Mouse (Mus musculus) kidney, postnatal 14 days (tissue): Measurements from ENCODE around the gene Kansl1l.
"Not testable (repeated sequence)": the region's sequence is repeated elsewhere in the genome, so short reads cannot be mapped to it uniquely, and the experiment has no call there.

Source experiments
- DNase-seq: peaks from one replicate; pipeline ENCODE4 v3.0.0; 2022; ENCODE audit warnings: mixed read lengths

The Kansl1l gene

DNA sequence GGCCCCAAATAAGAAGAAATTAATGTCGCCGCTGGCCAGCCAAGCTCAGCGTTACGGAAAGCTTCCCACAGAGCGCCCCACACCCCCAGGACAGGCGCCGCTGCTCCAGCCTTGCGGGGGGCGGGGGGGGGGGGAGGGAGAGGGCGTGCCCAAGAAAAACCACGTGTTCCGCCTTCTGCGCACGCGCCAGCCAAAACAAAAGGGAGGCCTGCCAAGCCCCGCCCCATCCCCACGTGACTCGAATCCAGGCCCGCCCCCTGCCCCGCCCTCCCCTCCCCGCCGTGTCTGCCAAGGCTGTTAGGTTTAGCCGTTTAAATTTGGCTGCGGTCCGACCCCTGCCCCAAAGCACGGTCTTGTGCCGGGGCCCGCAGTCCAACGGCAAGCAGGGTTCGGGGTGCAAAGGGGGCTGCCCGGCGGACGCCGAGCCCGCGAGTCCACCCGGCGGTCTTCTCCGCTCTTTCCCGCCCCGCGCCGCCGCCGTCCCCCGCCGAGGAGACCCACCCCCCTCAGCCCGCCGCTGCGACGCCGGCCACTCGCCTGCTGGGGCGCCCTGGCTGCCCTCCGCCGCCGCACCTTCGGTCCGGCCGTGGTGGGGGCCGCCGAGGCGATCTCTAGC lies 417 bp downstream of the Kansl1l start:
- peak; percentile 96 for DNase-seq

DNA sequence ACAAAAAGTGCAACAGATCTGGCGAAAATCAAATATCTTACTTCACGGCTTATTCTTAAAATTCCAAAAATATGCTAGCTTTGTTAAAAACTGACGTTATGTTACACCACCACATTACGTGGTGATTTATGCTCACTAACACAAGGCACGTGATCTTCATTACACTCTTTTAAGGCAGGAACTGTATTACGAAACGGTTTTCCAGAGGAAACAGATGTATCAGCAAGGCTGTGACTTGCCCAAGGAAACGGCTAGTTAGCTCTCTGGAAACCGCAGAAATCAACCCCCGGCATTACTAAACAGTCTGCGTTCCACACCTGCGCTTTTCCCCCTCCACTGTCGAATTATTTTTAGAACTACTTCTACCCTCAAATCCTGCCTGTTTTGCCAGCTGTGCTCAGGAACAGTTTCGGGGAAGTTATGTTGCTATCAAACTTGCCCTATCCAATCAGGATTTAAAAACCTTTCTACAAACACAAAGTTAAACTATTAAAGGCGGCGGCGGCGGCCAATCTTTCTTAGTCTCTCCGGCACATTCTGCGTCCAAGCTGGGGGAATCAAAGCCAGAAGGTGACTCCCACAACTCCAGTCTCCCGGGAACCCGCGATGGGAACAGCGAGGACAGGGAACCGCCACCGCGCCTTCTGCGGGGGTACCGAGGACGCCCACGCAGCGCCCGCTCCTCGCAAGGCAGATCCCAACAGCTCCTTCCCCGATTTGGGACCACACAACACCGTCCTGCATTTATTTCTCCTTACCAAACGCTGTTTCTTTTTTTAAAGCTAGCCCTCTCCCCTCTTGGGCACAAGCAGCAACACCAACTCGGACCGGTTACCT lies 1.2 kb downstream of the Kansl1l start:
- DNase-seq, result peak; percentile 73

DNA sequence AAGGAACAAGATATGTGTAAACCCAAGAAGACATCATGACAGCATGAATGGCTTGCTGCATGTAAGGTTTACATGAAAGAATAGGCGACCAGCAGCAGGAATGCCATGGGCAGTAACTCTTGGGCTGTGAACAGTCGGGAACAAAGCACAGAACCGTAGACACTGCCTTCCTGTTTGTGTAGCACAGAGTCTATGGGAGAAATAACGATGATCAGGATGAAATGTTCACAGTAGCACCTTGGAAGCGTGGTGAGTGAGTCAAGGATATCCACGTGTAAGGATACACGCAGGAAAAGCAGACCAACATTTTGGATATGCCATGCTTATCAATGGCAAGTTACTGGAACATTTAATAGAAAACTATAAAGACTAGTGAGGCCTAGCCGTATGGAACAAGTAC lies 2.6 kb downstream of the Kansl1l start:
- no peak for DNase-seq

DNA sequence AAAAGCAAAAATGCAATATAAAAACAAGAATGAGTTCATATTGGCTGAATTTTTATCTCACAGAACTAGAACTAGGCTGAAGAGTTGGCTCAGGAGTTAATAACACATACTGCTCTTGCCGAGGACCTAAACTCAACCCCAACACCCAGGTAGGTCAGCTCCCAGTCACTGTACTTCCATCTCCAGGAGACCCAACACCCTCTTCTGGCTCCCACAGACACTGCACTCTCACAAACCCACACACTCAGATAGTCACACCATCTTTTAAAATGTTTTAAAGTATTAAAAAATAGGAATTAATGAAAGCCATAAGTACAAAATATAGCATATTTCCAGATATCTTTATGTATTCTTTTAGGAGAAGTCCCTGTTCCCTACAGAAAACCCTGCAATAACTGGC lies 4.2 kb downstream of the Kansl1l start:
- no peak for DNase-seq

DNA sequence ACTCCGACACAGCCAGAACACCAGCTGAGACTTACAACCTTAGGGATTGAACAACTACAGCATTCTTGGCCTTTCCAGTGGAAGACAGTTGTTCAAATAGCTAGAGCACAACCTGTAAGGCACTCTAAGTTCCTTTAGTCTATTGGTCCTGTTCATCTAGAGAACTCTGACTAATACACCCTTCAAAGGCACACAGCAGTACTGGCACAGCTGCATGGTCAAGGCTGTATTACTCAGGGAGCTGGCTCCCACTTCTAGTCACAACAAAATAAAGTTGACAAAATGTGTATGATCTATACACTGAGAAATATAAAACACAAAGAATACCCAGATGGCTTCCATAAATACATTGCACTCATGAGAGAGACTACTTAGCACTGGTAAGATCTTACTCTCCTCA lies 10.5 kb downstream of the Kansl1l start:
- no peak for DNase-seq

DNA sequence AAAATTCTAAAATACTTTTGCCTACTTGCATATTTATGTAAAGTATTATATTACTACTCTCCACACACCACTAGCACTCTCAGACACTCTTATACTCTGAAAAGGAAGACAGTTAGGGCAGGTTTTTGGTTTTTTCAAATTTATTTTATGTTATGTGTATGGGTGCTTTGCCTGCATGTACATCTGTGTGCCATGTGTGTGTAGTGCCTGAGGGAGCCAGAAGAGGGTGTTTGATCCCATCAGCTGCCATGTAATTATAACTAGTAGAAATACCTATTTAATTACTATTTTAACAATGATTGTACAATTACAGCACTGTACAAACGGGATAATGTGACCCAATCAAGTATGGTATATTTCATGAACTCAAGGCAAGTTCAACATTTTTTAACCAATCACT lies 12.0 kb downstream of the Kansl1l start:
- DNase-seq, result no peak

DNA sequence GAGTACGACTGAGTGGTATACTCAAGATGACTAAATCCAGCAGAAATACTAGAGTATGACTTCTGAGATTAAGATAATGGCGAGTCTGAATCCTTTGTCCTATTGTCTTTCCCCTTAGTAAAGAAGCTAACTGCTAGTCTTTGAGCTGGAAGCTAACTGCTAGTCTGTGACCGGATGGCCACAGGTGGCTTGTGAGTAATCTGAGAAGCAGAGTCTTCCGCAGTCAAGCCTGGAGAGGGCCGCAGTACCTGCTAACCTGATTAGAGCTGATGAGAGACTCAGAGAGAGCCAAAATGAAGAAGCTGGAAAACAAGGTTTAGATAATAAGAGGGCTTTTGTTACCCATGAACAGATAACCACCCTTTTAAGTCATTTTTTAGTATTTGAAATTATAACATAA lies 12.7 kb downstream of the Kansl1l start:
- DNase-seq, result no peak

DNA sequence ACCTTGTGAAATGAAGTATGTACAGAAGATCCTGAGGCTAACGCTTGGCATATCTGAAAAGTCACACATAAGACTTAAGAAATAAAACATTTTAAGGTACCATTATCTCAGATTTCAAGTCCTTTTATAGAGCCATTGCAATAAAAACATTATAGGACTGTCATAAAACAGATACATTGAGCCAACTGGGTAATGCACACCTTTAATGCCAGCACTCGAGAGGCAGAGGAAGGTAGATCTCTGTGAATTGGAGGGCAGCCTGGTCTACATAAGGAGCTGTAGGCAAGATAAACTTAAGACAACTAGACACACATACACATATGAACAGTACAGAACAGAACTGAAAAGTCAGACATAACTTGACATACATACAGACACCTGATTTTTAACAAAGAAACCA lies 19.4 kb downstream of the Kansl1l start:
- DNase-seq, result no peak

DNA sequence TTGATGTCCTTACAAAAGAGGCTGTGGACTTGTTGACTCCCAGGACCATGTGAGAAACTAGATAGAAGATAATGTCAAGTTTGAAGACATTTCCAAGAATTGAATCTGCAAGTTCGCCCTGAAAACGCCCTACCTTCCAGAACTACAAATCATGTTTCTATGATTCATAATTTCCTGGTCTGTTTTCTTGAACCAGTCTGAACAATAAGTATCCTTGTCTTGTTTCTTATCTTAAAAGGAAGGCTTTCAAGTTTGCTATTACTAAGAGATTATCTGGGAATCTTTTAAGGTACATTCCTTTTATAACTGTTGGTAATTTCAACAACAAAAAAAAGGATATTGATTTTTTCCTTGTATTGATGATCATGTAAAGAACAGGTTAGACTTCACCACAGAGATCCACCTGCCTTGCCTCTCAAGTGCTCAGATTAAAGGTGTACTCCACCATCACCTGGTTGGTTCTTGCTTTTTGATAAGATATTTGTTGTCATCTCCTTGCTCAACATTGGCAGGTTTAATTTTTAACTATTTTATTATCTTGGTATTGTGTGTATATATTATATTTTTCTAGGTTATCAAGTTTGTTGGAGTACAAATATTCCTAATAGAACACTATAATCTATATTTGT lies 24.4 kb downstream of the Kansl1l start:
- no peak for DNase-seq

DNA sequence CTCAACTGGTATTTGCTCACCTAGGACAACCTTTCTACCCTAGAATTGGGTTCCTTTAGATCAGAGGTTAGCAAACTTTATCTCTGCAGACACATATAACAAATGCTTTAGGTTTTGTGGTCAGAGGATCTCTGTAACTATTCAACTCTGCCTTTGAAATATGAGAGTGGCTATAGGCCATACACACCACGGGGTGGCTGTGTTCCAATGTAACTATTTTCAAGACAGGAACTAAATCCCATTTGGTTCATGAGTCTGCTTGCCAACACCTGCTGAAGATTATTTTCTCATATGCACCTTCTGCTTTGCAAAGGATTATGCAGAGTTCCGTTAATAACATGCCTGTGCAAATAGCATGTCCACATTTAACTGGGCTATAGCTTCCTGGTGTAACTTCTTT lies 35.1 kb downstream of the Kansl1l start:
- DNase-seq, result no peak

DNA sequence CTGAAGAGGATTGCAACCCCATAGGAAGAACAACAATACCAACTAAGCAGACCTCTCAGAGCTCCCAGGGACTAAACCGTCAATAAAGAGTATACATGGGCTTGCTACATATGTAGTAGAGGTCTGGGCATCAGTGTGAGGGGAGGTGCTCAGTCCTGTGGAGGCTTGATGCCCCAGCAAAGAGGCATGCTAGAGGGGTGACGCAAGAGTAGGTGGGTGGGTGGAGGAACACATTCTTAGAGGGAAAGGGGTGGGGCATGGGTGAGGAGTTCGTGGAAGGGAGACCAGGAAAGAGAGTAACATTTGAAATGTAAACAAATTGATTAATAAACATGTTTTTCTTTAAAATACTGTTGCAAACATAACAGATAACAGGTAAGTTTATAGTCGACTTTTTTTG lies 36.3 kb downstream of the Kansl1l start:
- no peak for DNase-seq

DNA sequence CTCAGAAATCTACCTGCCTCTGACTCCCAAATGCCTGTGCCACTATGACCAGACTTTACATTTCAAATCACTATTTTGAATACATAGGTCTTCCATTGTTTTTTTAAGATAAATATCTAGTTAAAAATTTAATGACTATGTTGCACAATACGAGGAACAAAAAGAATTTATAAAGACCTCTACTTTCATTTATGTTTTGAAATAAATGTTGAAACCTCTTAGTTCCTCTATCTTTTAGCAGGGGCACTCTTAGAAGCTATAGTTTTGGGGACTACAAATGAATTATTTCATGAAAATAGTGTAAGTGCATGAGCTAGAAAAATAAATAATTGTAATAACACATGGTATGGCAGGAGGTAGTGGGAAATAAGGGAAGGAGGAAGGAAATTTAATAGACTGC lies 38.6 kb downstream of the Kansl1l start:
- DNase-seq, result no peak

DNA sequence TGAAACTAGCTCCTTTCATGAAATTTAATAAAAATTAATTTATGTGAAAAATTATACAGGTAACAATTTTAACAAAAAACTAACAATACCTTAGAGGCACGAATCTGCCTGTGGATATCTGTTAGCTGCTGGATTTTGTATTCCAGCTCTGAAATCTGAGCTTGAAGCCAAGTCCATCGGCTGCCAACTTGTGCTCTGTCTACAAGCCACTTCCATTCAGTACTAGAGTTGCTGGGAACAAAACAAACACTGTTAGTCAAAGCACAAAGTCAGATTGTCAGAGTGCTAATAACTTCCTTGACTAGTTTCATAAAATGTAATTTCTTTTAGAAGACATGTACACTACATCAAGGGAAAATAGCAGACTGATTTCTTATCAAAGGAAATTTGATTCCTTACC lies 39.5 kb downstream of the Kansl1l start:
- DNase-seq, result no peak

DNA sequence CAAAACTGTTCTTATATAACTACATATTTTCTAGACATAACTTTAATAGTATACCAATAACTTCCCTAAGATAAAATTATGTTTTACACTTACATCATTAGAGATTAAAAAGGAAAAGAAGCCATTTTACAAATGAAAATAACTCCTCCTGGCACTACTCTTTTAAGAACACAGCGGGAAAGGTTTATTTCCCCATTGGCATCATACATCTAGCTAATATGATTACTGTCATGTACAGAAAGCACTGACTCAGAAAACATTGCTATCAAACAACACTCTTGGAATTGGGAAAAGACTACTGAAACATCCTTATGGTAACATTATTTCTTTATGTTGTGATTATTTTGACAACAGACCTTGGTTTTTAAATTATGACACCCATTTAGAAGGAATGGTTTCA lies 48.6 kb downstream of the Kansl1l start:
- no peak for DNase-seq

DNA sequence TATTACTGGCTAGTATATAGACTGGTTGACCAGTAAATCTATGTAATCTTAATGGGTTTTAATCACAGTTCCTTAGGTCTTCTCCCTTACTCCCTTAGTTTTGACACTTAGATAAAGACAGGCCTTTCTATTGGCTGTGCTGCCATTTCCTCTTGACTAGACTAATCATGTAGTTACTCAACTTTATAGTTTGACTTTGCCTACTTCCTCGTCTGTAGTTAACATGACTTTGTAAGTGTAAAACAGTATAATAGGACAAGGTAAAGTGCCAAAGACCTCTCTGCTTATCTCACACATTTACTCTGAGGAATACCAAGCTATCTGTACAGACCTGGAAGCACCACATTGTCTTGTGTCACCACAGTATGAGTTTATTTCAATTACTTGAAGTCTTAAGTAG lies 86.8 kb downstream of the Kansl1l start:
- DNase-seq, result no peak

DNA sequence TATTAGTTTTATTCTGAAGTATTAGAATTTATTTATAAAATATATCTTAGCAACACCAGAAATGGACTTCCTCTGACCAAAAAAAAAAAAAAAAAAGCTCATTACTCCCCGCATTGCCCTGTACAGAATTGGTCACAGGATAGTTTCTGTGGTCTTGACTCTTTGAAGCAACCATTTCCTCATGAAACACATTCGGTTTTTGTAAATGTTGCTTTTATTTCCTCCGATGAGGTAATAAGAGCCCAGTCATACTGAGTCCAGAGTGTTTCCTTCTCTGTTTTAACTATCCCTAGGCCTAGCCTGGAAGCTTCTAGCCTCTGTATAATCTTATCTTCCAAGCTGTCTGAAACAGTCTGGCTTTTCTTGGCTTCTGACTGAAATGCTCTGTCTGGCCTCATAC lies 104.5 kb downstream of the Kansl1l start:
- no peak for DNase-seq

DNA sequence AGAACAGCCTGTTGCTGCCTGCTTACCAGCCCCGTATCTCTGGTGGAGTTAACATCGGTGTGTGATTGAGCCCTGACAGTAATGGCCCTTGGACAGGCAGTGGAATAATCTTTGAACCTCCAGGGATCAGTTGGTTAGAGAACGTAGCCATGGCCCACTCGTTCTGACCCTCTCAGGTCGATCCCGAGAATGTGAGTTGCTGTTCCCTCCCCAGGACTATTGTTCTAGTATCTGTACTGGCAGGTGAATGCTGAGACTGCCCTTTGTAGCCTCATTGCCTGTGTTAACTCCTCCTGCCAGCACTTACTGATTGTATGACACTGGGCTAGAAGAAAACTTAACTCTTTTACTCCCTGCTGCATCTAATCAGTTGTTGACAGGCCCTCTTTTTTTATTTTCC lies 112.8 kb downstream of the Kansl1l start:
- DNase-seq, result no peak

DNA sequence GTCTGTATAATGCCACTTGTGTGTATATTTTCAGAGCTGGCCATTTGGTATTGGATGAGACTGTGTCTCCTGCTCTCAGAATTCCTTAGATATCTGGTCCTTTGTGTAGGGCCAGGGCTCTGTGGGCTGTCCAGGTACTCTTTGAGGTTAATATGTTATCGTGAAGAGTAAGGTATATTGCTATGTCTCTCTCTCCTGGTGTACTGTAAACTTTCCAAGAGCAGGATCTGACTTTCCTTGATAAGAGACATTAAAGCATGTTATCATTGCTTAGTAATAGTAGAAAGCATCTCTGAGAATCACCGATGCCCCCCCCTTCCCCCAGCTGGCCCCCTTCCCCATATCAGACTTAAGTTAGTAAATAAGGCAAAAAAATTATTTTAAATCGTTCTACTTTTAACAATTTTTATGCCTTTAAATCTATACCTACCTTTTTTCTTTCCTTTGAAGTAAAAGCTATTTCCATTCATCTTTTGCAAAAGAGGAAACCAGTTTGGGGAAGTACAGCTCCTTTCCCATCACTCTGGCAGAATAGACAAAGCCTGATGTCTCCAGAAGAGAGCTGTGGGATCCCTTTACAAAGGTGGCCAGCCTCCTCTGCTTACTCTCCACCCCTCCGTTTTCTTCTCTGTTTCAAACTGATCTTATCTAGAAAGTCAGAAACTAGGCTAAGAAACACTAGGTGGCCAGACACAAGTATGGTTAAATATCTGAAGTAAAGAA lies 114.6 kb downstream of the Kansl1l start:
- no peak for DNase-seq

DNA sequence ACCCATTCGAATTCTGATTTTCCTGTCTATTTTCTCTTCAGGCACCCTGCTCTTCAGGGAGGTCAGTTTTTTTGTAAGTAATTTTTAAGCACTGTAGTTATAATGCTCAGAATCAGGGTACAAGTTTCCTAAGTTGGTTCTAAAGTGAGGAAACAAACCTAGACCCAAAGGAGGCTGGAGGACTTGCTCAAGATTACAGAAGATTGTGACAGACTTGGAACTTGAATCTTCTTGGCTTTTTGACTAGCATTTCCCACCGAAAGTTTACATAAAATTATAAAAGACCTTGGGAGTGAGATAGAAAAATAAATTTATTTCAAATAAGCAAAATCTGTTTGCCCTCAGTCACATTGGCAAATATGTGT lies 115.8 kb downstream of the Kansl1l start:
- no peak for DNase-seq

DNA sequence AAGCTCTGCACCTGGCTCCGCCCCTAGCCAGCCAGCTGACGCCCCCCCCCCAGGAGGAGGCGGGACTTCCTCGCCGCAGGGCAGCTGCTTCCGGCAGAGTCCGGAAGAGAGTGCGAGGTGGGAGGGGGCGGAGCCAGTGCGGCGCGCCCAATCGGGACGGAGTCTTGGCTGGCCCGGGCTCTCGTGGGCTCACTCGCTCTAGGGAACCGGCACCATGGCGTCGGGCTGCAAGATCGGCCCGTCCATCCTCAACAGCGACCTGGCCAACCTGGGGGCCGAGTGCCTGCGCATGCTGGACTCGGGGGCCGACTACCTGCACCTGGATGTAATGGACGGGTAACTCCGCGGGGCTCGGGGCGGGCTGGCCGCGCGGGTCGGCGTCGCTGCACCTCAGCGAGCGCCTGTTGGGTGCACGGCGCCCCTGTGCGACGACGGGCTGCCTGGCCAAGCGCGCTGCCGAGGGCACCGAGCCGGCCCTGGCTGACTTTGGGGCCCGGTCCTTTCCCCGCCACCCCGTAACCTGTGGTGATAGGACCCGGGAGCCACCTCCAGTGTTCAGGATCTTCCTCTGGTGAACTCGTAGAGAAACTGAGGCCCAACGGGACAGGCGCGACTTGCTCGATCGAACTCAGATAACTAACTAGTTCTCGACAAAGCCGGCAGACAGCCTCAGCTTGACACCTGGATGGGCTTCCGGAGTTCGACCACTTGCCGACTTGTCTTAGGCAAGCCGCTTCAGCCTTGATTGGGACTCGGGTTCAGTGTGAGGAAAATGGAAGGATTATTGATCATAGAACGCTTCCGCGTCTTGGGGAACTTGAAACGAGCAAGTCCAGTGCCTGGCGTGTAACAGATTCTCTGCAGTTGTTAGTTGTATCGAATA lies 116.4 kb downstream of the Kansl1l start, which contains the start of gene Rpe:
Gene Rpe (plus strand): TSS at position 139 of the 883 bp plus-strand sequence.
- DNase-seq, result peak; percentile 95

DNA sequence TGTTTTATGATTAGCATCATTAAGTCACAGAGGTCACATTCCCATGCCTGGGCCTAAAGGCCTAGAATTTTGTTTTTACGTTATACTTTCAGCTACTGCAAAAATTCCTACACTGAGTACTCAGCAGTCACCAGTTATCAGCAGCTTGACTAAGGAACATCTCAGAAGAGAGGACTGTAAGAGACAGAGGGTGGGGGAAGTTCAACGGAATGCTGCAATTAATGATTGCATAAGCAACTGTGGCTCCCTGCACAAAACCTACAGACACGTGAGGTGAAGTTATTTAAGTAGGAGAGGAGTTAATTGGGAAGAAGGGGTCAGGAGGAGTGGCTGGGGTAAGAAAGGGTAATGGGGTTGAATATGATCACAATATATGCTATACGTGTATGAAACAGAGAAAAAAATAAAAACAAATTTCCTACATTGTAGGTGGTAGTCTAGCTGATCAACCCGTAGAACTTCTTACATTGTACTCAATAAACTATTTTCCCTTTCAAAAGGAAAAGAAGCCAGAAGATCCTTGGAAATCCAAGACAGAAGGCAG lies 117.1 kb downstream of the Kansl1l start:
- no peak for DNase-seq

DNA sequence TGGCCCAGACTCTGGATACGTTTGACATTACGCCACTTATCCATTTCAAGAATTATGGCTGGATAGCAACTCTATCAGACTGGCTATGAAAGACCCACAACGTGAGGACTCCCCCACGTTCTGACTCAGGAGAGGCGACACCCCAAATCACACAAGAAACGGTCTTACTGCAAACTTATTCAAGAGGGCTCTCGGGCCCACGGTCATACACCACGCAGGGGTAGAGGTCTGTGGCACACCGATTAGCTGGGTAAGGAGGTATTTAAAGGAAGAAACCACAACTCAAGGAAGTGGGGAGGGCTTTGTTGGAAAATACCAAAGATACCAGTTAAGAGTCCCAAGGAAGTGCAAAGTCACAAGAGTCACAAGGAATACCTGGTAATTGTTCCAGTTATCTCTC lies 117.7 kb downstream of the Kansl1l start:
- not testable (repeated sequence) for DNase-seq
